Mouse (Mus musculus) kidney, postnatal 0 days (tissue): ENCODE measurements around the gene Fam45a. TPM values are rescaled to one million over a fixed set of nuclear protein-coding genes. Genes with fewer than 3 reads are reported as not detected.

Experiments
- ATAC-seq: fragments of 200-750 bp; cut with Nextera tagmentation; replicated peaks from 2 replicates; pipeline ENCODE4 v1.8.0; 2017; ENCODE audit warnings: low read depth, moderate number of reproducible peaks, moderate TSS enrichment, moderate library complexity; ENCODE audit not compliant: low FRiP score
- DNase-seq: peaks from one replicate; pipeline ENCODE4 v3.0.0-alpha.2; 2016; ENCODE audit warnings: low spot score
- H3K27ac ChIP-seq: fragments of 300-500 bp; sonication (generic); 2 replicates; pipeline ENCODE4 v1.5.1; 2014; ENCODE audit warnings: mild to moderate bottlenecking
- H3K27me3 ChIP-seq: fragments of 300-500 bp; sonication (generic); 2 replicates; pipeline ENCODE4 v1.6.1; 2014; ENCODE audit warnings: low read length, mixed read lengths; ENCODE audit not compliant: insufficient read depth
- H3K36me3 ChIP-seq: fragments of 300-500 bp; sonication (generic); 2 replicates; pipeline ENCODE4 v1.6.1; 2014; ENCODE audit warnings: low read length, mixed read lengths; ENCODE audit not compliant: insufficient read depth
- H3K4me1 ChIP-seq: fragments of 300-500 bp; sonication (generic); replicated peaks from 2 replicates; pipeline ENCODE4 v1.6.1; 2014; ENCODE audit warnings: antibody characterized with exemption, low read length, mixed read lengths; ENCODE audit not compliant: insufficient read depth
- H3K4me2 ChIP-seq: fragments of 300-500 bp; sonication (generic); 2 replicates; pipeline ENCODE4 v1.6.1; 2014; ENCODE audit warnings: mild to moderate bottlenecking, low read length, moderate library complexity, mixed read lengths
- H3K4me3 ChIP-seq: fragments of 300-500 bp; sonication (generic); replicated peaks from 2 replicates; pipeline ENCODE4 v1.5.1; 2014; ENCODE audit warnings: low read depth, low read length
- H3K9ac ChIP-seq: fragments of 300-500 bp; sonication (generic); 2 replicates; pipeline ENCODE4 v1.6.1; 2014; ENCODE audit warnings: low read depth, low read length
- H3K9me3 ChIP-seq: fragments of 300-500 bp; sonication (generic); replicated peaks from 2 replicates; pipeline ENCODE4 v1.6.1; 2016; ENCODE audit warnings: low read length, inconsistent platforms, mixed read lengths
- CTCF ChIP-seq: IDR thresholded peaks from 2 replicates; pipeline ENCODE4 v1.5.1; 2016; ENCODE audit warnings: antibody characterized with exemption, low read depth, mild to moderate bottlenecking, moderate library complexity
- WGBS: fragments of 180-500 bp; shearing (Covaris S2); extraction: QIAGEN DNeasy Blood & Tissue Kit; methylation state at CpG from one replicate; pipeline ENCODE4 v1.1.7; 2014; 5-methylcytosine and 5-hydroxymethylcytosine counted together
- polyA plus RNA-seq: library from polyadenylated mRNA; unstranded; fragments of >200 nt; fragmentation: Nextera tagmentation; extraction: Ambion mirVana; gene quantifications from 2 replicates; pipeline ENCODE4 v1.2.1, GENCODE M21; 2015

Fam45a gene
- polyA plus RNA-seq, 1 experiment from 2014 or later, result 26.5 TPM

DNA sequence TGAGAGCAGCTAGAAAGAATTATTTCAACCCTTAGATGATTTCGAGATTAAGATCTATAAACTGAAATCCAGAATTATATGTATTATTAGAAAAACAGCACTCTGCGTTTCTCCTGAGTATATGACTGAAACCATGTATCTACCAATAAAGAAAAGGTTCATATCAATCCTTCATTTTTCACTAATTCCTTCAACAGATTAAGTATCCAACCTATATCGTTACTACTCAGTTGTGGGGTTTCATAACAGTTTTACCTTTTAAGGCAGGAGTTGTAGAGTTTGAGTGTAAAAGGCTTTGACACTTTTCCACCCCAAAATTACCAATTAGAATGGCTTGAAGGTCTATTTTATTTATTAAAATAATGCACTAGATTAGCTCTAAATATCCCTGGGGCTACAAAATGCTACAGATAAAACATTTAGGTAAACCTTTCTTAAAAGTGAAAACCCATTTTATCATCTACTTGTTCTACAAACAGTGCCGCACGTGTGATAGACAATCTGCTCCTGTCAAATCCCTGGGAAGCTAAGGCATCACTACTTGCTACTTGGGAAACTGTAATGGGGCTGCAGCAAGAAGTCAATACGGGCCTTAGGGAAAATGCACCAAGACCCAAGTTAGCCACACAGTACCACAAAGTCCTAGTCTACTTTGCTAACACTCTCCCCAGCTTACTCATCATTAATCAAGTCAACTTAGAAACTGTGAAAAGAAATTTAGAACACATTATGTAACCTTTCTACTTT, 23.0 kb upstream of the Fam45a start:
- H3K27ac ChIP-seq, result no peak overlapping the region
- no peaks in the 10 kb centered on the region for H3K27me3 ChIP-seq
- H3K9me3 ChIP-seq, result no peaks in the 10 kb centered on the region
- H3K4me3 ChIP-seq, result peak overlapping the region; percentile 98
- ATAC-seq (no peak), DNase-seq (no peak)
- WGBS, result 23% methylated on average over 6 of the region's 6 CpGs
- H3K9ac ChIP-seq, result 0 out of 2 replicates have a peak overlapping the region, but pooled peaks have one; percentile 19
- H3K4me1 ChIP-seq, result no peaks in the 10 kb centered on the region; the same call in 1 of the 2 replicates
- peak overlapping the region; percentile 75 for H3K4me2 ChIP-seq
- H3K36me3 ChIP-seq, result no peaks in the 10 kb centered on the region
- TF ChIP-seq CTCF, result no peak

DNA sequence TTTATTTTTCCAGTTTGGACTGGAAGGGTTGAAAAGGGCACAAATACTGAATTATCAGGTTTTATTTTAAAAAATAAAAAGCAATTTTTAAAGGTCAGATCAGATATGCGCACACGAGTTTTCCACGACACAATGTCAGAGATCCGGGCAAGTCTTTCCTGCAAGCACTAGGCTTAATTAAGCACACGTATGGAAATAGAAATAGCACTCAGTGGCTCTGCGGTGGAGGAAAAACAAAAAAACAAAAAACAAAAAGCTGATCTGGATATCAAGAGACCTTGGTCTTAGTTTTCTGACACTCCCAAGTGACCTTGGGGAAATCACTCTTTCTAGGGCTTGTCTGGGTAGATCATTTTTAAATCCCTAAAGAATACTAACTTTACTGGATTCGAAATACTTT, 21.9 kb upstream of the Fam45a start:
- H3K36me3 ChIP-seq, result no peaks in the 10 kb centered on the region
- DNase-seq (no peak), ATAC-seq (no peak)
- no peaks in the 10 kb centered on the region; the same call in 1 of the 2 replicates for H3K4me1 ChIP-seq
- peak overlapping the region; percentile 100 for H3K9ac ChIP-seq
- H3K9me3 ChIP-seq, result no peaks in the 10 kb centered on the region
- H3K4me2 ChIP-seq, result peak overlapping the region; percentile 75
- peak overlapping the region; percentile 98 for H3K4me3 ChIP-seq
- TF ChIP-seq CTCF, result no peak
- WGBS, result 1% methylated on average over 7 of the region's 7 CpGs
- H3K27me3 ChIP-seq, result no peaks in the 10 kb centered on the region
- H3K27ac ChIP-seq, result peak overlapping the region; percentile 100

DNA sequence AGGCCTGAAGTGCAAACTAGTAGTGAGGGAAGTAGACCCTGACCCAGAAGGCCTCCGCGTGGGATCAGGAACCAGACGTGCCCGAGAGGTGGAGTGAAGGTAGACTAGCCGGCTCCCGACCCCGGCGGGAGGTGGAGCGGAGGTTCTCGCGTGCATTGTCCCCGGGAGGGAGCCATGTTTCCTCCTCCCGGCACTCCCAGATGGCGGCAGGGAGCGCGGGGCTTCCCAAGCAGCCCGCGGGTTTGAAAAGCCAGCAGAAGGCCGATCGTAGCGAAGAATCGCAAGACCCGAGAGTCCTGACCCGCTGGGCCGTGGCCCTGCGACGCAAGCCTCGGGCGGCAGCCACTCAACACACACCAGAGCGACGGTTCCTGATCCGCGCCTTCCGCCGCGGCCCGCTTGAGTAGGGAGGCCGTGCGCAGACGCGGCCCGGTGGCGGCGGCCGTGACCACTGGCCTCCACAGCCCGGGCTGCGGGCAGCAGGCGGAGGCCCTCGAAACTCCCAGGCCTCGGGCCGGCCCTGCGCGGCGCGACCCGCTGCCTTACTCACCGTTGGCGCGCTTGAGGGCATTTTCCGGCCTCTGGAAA, 21.4 kb upstream of the Fam45a start:
- Histone ChIP-seq H3K36me3 (no peaks in the 10 kb centered on the region), H3K4me3 (peak overlapping the region; percentile 98), H3K9me3 (no peaks in the 10 kb centered on the region), H3K27ac (peak overlapping the region; percentile 100), H3K9ac (peak overlapping the region; percentile 100), H3K4me1 (no peaks in the 10 kb centered on the region; the same call in 1 of the 2 replicates), H3K4me2 (peak overlapping the region; percentile 75), H3K27me3 (no peaks in the 10 kb centered on the region)
- DNase-seq (peak; percentile 68), ATAC-seq (peak; percentile 61)
- under 1% methylated on average over 50 of the region's 60 CpGs for WGBS
- no peak for TF ChIP-seq CTCF

DNA sequence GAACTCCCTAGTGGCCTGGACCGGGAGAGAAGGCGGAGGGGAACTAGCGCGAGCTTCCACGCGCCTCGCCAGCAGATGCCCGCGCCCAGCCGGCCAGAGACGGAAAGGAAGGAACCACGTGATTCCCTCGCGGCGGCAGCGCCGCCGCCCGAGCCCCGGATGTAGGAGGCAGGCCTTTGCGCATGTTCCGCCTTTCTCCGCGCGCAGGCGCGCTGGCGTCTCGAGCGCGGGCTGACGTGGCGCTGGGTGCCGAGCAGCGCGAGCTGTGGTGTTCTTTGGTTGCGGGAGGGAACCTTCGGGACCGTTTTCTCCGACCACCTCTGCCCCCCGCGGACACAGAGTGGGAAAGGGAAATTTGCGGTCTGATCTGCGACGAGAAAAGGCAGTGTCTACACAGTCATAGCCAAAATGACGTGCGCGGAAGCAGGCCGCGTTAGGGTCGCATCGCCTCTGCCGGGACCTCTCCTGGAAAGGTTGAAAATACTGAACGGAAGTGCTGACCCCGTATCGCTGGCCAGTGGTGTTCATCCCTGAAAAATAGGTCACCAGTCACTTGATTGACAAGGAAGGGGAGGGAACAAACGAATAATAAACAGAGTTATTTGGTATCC, 20.7 kb upstream of the Fam45a start, which contains the start of gene Eif3a:
TSS of gene Eif3a (minus strand) at position 108 of the 611 bp plus-strand sequence.
- no peaks in the 10 kb centered on the region for H3K27me3 ChIP-seq
- no peaks in the 10 kb centered on the region for H3K36me3 ChIP-seq
- H3K4me2 ChIP-seq, result peak within 1 kb of the TSS; percentile 75
- no peaks in the 10 kb centered on the region for H3K9me3 ChIP-seq
- ATAC-seq (peak; percentile 94), DNase-seq (peak; percentile 96)
- H3K9ac ChIP-seq, result peak within 1 kb of the TSS; percentile 100
- H3K4me1 ChIP-seq, result no peaks in the 10 kb centered on the region; the same call in 1 of the 2 replicates
- under 1% methylated on average over 57 of the region's 57 CpGs for WGBS
- no peak for TF ChIP-seq CTCF
- H3K4me3 ChIP-seq, result peak within 1 kb of the TSS; percentile 98
- H3K27ac ChIP-seq, result peak within 1 kb of the TSS; percentile 100

DNA sequence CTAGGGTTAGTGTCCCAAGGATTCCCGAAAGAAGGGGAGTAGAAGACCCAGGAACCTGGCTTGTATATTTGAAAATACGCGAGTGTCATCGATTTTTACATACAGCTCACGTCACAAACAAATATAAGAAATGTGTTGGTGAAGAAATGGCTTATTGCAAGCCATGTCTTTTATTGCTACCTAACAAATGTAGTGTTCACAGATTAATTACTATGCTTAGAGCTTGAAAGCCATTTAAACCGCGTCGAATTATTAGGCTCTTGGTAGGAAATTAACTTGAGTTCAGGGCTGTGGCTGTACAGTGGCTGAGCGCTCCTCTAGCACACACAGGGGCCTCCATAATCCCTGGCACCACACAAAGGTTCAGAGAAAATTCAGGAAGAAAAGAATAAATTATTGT, 20.2 kb upstream of the Fam45a start:
- H3K27me3 ChIP-seq, result no peaks in the 10 kb centered on the region
- no peak for TF ChIP-seq CTCF
- WGBS, result 12% methylated on average over 9 of the region's 9 CpGs
- no peaks in the 10 kb centered on the region; the same call in 1 of the 2 replicates for H3K4me1 ChIP-seq
- peak overlapping the region; percentile 98 for H3K4me3 ChIP-seq
- DNase-seq (no peak), ATAC-seq (no peak)
- H3K36me3 ChIP-seq, result no peaks in the 10 kb centered on the region
- peak overlapping the region; percentile 100 for H3K27ac ChIP-seq
- peak overlapping the region; percentile 75 for H3K4me2 ChIP-seq
- H3K9ac ChIP-seq, result peak overlapping the region; percentile 100
- no peaks in the 10 kb centered on the region for H3K9me3 ChIP-seq

DNA sequence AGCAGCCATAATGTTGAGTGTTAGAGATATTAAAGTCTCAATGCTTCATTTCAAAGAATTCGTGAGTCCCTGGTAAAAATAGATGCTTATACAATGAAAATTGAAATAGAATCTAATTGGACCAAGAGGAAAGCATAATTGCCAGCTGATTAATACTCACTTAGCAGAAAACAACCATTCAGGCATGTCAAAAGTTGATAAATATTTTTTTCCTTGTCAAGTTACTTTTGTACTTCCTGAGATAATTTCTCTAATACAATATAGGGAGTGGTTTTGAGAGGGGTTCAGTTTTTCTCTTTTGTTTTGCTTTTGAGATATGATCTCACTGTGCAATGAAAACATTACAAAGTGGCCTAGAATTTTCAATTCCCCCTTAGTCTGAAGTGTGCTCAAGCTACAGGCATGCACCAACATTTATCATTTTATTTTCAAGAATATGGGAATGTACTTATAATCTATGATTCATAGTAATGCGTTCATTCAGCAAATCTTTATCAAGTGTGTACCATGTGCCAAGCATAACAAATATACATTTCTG, 18.1 kb upstream of the Fam45a start:
- no peaks in the 10 kb centered on the region for H3K36me3 ChIP-seq
- 80% methylated on average over 2 of the region's 2 CpGs for WGBS
- H3K27me3 ChIP-seq, result no peaks in the 10 kb centered on the region
- H3K9ac ChIP-seq, result no peak overlapping the region
- no peaks in the 10 kb centered on the region for H3K9me3 ChIP-seq
- DNase-seq (no peak), ATAC-seq (no peak)
- H3K4me2 ChIP-seq, result no peak overlapping the region
- TF ChIP-seq CTCF, result no peak
- no peaks in the 10 kb centered on the region for H3K4me1 ChIP-seq
- H3K27ac ChIP-seq, result no peak overlapping the region
- H3K4me3 ChIP-seq, result no peak overlapping the region
